Mouse (Mus musculus): ENCODE results near the gene Intu.

Intu gene

DNA sequence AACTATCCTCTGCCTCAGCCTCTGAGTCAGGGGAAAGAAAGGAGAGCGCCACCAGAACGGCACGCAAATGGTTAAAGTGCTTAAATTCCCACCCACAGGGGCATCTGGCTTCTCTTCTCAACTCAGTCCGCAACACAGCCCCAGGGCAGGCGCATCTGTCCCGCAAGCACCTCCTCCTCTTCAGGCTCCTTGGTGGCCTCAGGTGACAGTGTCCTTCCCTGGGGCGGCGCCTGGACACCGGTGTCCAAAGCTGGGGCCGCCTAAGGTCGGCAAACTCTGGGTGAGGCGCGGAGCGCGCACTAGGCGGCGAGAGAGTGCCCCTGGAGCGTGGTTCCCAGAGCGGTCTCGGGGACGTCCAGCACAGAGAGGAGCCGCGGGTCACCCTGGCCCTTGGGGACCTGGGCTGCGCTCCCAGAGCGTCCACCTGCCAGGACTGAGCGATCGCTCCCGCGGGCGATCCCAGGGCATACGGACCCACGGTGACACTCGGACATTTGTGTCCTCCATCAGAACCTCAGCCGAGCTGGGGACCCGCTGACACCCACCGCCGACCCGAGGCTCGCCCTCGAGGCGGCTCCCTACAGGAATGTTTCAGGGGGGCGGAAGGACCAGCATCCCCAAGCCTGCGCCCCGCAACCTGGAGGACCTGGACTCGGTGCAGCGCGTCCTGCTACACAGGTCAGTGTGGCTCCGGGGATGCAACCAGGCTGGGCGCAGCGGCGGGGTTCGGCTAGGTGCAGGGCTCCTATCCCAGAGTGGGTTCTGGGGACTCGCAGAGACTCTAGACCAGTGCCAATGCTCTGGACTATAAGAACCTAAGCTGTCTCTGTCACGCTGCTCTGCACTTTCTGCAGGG is at the start of gene Intu:
TSS of gene Intu (plus strand) at position 1 of the 856 bp plus-strand sequence.
- DNase-seq = peak; percentile 24

DNA sequence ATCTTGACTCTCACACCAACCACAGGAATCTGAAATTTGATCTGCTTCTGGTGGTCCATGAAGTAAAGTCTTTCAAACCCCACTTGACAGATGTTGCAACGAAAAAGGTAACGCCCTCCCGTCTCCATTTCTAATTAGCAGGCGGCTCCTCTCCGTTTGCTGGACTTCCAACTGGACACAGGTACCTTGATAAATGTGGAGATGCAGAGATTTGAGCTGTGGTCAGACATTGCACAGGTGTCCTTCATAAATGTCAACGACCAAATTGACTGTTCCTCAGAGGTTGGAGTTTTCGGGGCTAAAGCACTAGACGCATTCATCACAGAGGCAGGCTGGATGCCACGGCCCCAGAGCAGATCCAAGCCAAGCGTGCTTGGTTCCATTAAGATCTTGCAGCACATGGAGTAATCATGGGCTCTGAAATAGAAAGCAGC is 47.8 kb upstream of the Intu start:
- no peak for DNase-seq

DNA sequence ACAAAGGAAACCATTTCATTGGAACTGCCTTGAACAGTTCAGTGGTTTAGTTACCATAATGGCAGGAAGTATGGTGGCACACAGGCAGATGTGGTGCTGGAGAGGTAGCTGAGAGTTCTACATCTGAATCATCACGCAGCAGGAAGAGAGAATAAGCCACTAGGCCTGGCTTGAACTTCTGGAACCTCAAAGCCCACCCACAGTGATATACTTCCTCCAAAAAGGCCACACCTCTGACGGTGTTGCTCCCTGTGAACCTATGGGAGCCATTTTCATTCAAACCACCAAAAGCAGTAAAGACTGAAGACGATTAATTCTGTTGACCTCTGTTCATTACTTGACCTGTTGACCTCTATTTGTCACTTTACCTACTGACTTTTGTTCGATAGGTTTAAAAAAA is 43.7 kb upstream of the Intu start:
- no peak for DNase-seq

DNA sequence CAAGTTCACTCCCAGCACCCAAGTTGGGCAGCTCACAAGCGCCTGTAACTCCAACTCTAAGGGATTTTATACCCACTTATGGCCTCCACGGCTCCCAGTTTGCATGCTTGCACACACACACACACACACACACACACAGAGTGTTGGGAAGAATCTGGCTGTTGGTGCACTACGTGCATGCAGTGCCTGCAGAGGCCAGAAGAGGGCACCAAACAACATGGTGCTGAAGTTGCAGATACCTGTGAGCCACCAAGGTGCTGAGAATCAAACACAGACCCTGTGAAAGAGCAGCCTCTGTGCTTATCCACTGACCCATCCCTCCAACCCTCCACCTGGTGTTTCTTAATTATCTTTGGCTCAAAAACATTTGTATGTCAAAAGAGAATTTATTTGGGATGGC is 39.3 kb upstream of the Intu start:
- no peak for DNase-seq

DNA sequence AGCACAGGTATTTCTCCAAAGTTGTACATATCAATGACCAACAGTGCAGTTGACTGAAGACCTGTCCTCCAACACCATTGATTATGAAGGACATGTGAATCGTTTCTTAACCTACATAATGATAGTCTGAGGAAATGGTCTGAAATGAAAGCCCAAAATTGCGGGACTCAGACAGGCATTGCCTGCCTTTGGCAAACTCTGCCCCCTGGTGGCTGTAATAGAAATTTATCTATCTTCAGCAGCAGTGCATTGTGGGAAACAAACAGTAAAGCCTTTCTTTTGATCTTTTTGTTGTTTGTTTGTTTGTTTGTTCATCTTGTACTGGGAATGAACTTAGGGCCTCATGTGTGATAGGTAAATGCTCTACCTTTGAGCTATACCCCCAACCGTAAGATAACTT is 32.2 kb upstream of the Intu start:
- peak; percentile 6 for DNase-seq

DNA sequence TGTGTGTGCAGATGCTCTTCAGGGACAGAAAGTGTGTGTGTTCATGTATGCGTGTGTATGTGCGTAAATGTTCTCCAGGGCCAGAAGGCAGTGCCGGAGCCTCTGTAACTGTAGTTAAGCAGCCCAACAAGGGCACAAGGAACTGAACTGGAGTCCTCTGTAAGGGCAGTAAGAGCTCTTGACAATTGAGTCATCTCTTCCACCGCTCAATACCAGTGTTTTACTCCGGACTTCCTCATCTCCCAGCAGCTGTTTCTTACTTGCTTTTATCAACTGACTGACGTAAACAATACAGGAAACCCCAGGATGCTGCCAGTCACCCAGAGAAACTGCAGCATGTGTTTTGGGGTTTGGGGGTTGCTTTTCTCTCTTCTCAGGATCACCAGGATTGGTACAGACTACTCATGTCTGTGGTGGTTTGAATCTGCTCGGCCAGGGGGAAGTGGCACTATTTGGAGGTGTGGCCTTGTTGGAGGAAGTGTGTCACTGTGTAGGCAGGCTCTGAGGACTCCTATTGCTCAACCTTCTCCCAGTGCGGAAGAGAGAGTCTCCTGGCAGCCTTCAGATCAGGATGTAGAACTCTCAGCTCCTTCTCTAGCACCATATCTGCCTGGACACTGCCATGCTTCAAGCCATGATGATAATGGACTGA is 30.8 kb upstream of the Intu start:
- DNase-seq = no peak

DNA sequence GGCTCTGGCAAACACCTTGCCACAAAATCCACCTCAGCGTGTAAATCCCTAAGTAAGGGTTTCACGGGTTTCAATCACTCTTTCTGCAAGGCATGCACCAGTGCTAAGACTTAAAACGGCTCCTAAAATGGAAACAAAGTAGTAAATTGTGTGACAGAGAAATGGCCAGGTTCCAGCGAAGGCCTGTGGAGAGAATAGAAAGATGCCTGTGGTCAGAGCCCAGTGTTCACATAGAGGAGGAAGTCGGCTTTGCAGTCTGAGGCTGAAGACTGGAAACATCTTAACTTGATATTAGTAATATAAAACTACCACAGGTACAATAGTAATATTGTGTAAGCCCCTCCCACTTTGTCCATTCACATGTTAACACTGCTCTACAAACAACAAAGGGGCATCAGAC is 26.7 kb upstream of the Intu start:
- no peak for DNase-seq

DNA sequence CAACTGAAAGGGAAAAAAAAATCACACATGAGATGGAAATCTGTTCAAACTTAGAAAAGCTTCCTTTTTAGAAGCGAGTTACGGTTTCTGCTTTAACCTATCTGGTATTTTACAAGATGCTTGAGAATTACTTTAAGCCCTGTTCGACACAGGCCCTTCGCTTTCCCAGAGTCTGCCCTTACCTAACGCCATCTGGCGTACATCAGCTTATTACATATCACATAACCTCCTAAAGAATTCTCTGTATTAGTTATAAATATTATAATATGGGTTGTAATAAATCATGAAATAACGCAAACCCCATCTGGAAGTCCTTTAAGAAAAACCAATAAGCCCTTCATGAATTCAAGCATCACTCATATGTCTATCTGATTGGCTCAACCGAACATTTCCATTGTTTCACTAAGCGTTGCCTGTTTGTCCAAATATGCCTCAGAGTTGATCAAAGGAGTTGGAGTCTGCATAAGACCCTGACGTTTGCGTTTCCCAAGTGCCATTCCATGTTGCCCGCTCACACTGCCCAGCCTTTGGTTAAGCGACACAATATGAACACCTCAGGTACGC is 25.6 kb upstream of the Intu start:
- no peak for DNase-seq

DNA sequence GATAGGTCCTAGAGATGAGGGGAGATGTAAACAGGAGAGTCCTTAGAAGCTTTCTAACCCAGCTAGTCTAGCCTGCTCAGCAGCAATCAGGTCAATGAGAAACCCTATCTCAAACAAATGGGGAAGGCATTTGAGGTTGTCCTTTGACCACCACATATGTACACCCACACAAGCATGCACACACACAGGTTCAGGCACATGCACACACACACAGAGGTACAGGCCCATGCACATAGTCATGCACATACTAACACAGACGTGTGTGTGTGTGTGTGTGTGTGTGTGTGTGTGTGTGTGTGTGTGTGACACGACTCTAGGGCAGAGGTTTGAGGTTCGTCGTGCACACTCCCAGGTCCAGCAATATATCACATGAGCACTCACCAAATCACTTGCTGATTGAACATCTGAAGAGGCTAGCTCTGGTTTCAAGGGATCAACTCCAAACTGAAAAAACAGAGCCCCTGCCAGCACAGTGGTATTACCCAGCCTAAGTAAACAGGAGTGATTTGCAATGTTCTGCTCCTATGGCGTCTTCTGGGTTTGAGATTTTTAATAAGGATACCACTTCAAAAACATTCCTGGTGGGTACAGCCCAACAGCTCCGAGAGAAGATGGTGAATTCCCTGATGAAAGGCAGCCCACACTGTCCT is 22.0 kb upstream of the Intu start:
- no peak for DNase-seq

DNA sequence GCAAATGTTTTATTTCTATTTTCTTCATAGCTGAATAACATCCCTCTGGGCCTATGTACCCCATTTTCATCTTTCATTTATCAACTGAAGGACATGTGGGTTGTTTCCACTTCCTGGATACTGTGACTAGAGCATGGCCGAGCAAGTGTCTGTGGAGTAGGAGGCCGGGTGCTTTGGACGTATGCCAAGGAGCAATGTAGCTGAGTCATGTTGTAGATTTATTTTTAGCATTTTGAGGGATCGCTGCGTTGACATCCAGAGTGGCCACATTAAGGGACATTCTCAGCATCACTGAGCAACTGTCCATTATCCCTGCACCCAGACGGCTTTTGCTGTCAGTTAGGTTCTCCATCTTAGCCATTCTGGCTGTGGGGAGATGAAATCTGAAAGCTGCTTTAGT is 20.5 kb upstream of the Intu start:
- DNase-seq = no peak

DNA sequence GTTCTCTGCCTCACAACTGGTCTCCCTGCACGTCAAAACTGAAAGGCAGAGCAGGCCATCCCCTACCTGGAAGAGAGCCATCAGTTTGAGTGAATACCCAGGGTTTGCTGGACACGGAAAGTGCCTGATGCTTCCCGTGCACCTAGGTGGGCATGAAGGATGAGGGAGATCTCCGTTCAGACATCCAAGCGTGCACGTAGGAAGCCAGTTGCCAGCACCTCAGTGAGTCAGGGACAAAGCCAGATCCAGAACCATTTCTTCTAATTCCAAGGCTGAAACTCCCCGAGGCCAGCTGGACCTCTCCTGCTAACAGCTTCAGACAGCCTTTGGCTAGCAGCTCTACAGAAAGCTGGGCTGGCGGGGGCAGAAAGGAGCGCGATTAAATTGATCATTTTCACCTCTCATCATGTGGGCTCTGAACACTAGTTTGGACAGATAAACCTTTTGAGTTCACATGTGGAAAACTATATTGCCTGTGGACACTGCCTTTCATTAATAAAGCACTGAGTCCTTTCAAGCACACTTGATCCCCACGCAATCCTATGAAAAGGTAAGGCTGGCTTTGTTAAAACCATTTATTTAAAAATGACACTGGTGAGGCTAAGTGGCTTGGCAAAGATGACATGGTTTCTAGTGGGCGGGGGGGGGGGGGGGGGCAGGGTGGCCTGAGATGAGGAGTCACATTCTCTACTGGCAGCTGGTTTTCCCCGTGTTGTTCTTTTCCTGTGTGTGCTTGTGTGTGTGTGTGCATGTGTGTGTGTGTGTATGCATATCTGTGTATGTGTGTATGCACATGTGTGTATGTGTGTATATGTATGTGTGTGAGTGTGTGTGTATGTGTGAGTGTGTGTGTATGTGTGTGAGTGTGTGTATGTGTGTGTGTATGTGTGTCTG is 17.9 kb upstream of the Intu start:
- DNase-seq = no peak

DNA sequence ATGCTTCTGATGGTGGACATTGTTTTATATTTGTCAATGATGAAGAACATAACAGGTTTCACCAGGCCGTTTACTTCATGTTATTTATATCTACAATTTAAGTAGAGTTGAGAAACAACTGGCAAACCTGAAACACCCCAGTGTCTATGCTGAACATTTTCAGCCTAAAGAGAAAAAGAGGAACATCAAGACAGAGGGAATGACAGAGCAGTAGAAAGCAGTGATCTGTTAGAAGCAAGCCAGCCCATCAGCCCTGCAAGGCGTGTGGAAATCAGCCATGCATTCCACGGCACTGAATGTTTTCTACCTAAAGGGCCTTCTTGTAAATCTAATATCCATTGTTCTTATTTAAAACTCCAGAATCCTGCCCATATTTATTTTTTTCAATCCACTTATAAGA is 12.8 kb upstream of the Intu start:
- no peak for DNase-seq

DNA sequence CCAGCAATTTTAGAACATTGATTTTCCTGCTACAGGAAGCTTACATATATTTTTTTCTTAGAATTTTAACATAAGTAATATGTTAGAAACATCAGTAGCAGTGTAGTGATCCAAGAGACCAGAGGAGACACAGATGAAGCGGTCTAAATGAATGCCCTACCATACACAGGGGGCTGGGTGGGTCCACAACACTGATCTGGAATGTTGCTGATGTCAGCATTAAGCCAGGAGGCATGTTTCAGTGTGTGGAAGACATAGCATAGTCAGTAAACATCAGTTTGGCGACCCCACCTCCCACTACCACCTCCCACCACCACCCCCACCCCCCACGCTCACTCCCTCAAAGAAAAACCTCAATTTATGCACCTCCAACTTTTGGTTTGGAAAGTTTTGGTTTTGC is 11.5 kb upstream of the Intu start:
- DNase-seq = no peak

DNA sequence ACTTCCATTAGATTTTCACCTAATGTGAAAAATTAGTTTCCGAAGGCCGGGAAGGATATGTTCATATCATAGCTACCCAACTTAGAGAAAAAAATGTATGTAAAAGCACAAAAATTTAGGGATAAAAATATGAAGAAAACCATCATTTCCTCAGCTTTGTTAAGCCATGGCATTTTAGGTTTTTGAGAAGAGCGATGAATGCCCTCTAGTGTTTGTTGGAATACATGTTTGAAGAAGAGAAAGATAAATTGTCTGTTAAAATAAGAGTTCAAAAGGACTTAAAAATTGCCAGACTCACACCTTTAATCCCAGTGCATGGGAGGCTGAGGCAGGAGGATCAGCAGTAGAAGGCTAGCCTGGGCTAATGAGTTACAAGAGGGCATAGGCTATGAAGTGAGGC is 10.5 kb upstream of the Intu start:
- no peak for DNase-seq

DNA sequence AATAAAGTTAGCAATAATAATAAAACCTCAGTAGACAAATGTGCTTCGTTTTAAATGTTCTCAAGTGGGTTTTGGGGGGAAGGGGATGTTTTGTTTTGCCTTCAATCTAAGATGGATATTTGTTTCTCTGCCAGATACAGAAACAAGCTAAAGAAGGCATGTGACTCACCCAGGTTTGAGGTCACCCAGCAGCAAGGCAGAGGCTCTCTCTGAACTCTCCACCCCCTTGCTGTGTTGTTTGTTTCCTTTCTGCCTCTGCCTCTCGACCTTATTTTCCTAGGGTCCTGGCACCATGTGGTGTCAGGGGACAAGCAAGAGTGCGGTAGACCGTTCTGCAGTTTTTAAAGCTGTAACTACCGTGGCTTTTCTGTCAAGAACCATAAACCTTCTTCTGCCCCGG is 8.6 kb upstream of the Intu start:
- DNase-seq = no peak

DNA sequence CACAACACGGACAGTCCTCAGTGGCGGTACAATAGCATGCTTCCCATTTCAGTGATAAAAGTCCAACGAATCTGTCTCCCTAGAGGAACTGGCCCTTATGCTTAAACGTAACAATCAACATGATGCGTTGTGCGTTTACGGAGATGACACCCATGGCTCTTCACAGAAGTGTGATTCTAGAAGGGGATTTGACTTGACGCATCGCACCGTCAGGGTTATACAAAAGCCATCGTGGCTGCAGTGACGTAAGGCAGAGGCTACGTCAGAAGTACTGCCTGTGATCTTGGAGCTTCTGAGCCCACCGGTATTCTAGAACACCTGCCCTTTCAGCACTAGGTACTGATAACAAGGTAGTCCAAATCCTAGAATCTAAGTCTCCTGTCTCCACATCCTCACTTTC is 8.2 kb upstream of the Intu start:
- no peak for DNase-seq

DNA sequence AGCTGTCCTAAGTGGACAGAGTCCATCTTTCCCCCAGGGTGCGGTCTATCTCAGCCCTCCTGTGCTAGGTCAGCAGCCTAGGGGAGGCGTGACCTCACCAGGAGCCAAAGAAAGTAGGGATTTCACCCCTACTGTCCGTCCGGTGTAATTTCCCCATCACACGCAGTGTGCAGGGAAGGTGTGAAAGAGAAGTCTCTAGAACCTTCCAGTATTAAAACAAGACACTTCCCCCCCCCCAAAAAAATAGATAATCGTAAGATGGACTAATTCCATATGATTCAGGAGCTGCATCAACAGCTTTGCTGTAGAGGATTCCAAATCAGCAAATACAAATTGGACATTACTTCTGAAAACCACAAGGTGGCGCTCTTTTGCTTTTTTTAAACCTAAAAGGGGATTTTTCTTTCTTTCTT is 7.7 kb upstream of the Intu start:
- DNase-seq = no peak

DNA sequence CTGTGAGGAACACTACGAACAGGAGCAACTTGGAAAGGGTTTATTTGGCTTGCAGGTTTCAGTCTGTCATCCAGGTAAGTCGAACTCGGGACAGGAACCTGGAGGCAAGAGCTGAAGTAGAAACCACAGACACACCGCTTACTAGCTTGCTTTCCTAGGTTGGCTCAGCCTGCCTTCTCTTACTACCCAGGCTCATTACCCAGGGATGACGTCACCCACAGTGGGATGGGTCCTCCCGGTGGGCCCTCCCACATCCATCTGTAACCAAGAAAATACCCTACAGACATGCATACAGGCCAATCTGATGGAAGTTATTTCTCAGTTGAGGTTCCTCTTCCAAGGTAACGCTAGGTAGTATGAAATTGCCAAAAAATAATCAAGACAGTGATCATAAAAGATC is 6.2 kb upstream of the Intu start:
- DNase-seq = no peak

DNA sequence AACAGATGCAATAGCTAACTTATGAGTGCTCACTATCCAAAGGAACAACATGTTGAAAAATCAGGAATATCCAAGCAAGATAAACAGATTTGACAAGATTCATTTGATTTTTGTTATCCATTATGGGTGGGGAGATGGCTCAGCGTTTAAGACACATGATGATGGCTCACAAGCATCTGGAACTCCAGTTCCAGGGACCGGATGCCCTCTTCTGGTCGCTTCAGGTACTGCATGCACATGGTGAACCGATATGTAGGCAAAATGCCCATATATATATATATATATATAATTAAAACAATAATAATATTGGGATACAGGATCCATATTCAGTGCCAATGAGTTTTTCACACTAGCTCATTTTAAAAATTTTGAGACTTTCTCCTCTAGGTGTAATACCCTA is 5.7 kb upstream of the Intu start:
- peak; percentile 70 for DNase-seq

DNA sequence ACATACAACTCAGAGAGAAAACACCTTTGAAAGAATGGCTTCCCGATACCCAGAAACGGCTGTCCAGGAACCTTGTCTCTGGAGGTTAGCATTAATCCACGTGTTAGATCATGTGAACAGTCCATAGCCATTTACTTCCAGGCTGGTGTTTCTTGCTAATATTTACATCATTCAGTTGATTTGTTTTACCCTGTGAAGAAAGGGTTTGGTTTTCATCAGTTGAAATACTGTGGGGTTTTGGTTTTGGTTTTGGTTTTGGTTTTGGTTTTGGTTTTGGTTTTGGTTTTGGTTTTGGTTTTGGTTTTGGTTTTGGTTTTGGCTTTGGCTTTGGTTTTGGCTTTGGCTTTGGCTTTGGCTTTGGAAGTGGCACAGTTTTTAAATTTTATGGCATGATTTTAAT is 5.0 kb upstream of the Intu start:
- no peak for DNase-seq

DNA sequence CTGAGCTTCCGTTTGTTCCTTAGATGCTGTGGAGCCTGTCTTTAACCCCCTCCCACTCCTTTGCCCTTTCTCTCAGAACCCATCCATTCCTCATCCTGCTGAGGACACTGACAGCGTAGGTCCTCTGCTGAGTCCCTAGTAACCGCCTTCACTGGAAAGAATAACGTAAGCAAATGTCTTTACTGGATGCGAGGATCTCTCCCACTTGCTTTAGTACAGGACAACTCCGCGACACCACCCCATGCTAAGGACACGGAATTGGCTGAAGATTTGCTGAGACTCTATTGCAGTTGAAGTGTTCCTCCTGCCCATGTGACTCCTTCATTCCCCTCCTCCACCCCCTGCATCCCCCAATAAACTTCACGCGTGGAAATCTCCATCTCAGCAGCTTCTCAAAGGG is 3.9 kb upstream of the Intu start:
- no peak for DNase-seq
